Mouse (Mus musculus) stomach, postnatal 0 days (tissue): ENCODE measurements at regions not wholly inside any gene's neighbourhood (a gene's known extent, or its start where the extent isn't known, plus 50 kb on each side); places are given as distances from the start of the nearest gene placed in this dataset.

Experiments
- CTCF ChIP-seq: IDR thresholded peaks from 2 replicates; pipeline ENCODE4 v1.5.1; 2016; ENCODE audit warnings: antibody characterized with exemption, low read depth, mild to moderate bottlenecking, moderate library complexity
- EP300 ChIP-seq: optimal IDR thresholded peaks from 2 replicates; pipeline ENCODE3; 2016; ENCODE audit warnings: antibody characterized with exemption

GRCm38 (mm10) chr1:51594666-51595065, 116.4 kb upstream of the Nabp1 start:
- TF ChIP-seq CTCF, result no peak
- no peak for TF ChIP-seq EP300
